Mouse (Mus musculus) intestine, embryonic 16.5 days (tissue): ENCODE measurements at regions not wholly inside any gene's neighbourhood (a gene's known extent, or its start where the extent isn't known, plus 50 kb on each side); places are given as distances from the start of the nearest gene placed in this dataset.

Experiments
- ATAC-seq: fragments of 200-750 bp; cut with Nextera tagmentation; 2 replicates; pipeline ENCODE4 v1.8.0; 2017; ENCODE audit warnings: moderate TSS enrichment, moderate library complexity
- H3K27ac ChIP-seq: fragments of 300-500 bp; sonication (generic); 2 replicates; pipeline ENCODE4 v1.5.1; 2014; ENCODE audit warnings: mild to moderate bottlenecking, low read length
- H3K27me3 ChIP-seq: fragments of 300-500 bp; sonication (generic); replicated peaks from 2 replicates; pipeline ENCODE4 v1.6.1; 2014; ENCODE audit warnings: low read length, control low read depth, mixed read lengths; ENCODE audit not compliant: control insufficient read depth, insufficient read depth
- H3K36me3 ChIP-seq: fragments of 300-500 bp; sonication (generic); 2 replicates; pipeline ENCODE4 v1.6.1; 2014; ENCODE audit warnings: low read length, control low read depth; ENCODE audit not compliant: control insufficient read depth, insufficient read depth
- H3K4me1 ChIP-seq: fragments of 300-500 bp; sonication (generic); 2 replicates; pipeline ENCODE4 v1.6.1; 2014; ENCODE audit warnings: low read length, control low read depth, mixed read lengths; ENCODE audit not compliant: control insufficient read depth, insufficient read depth
- H3K4me2 ChIP-seq: fragments of 300-500 bp; sonication (generic); 2 replicates; pipeline ENCODE4 v1.6.1; 2014; ENCODE audit warnings: low read depth, low read length, control low read depth
- H3K4me3 ChIP-seq: fragments of 300-500 bp; sonication (generic); 2 replicates; pipeline ENCODE4 v1.5.1; 2014; ENCODE audit warnings: mild to moderate bottlenecking, low read length
- H3K9ac ChIP-seq: fragments of 300-500 bp; sonication (generic); 2 replicates; pipeline ENCODE4 v1.6.1; 2014; ENCODE audit warnings: low read depth, low read length
- H3K9me3 ChIP-seq: fragments of 300-500 bp; sonication (generic); 2 replicates; pipeline ENCODE4 v1.6.1; 2016; ENCODE audit warnings: low read length, control low read depth; ENCODE audit not compliant: control insufficient read depth
- WGBS: fragments of 180-500 bp; shearing (Covaris S2); extraction: QIAGEN DNeasy Blood & Tissue Kit; methylation state at CpG from one replicate; pipeline ENCODE4 v1.1.7; 2014; 5-methylcytosine and 5-hydroxymethylcytosine counted together

- H3K9ac ChIP-seq: no peak overlapping the region
- H3K4me1 ChIP-seq: no peaks in the 10 kb centered on the region
- no peak overlapping the region for H3K27ac ChIP-seq
- no peaks in the 10 kb centered on the region for H3K36me3 ChIP-seq
- H3K27me3 ChIP-seq: no peaks in the 10 kb centered on the region
- no peaks in the 10 kb centered on the region for H3K9me3 ChIP-seq
- no peak overlapping the region for H3K4me3 ChIP-seq
- WGBS: 79% methylated on average over 18 of the region's 18 CpGs
- ATAC-seq: no peak
- H3K4me2 ChIP-seq: no peak overlapping the region
Measured at GRCm38 (mm10) chr8:49223841-49224420, 380.2 kb upstream of the Tenm3 start.

- 81% methylated on average over 4 of the region's 4 CpGs for WGBS
- no peaks in the 10 kb centered on the region for H3K36me3 ChIP-seq
- H3K4me3 ChIP-seq: no peak overlapping the region
- no peaks in the 10 kb centered on the region for H3K4me1 ChIP-seq
- H3K27me3 ChIP-seq: no peaks in the 10 kb centered on the region
- ATAC-seq: no peak
- no peaks in the 10 kb centered on the region for H3K9me3 ChIP-seq
- H3K27ac ChIP-seq: no peak overlapping the region
- H3K9ac ChIP-seq: no peak overlapping the region
- no peak overlapping the region for H3K4me2 ChIP-seq
Measured at GRCm38 (mm10) chr8:49195333-49195640, 351.5 kb upstream of the Tenm3 start.

- no peak overlapping the region for H3K9ac ChIP-seq
- H3K27ac ChIP-seq: no peak overlapping the region
- no peak overlapping the region for H3K4me2 ChIP-seq
- H3K36me3 ChIP-seq: no peaks in the 10 kb centered on the region
- no peaks in the 10 kb centered on the region for H3K27me3 ChIP-seq
- no peaks in the 10 kb centered on the region for H3K9me3 ChIP-seq
- 78% methylated on average over 11 of the region's 11 CpGs for WGBS
- ATAC-seq: no peak
- no peak overlapping the region for H3K4me3 ChIP-seq
- H3K4me1 ChIP-seq: no peaks in the 10 kb centered on the region
Measured at GRCm38 (mm10) chr8:49194592-49195332, 351.0 kb upstream of the Tenm3 start.

GRCm38 (mm10) chr8:49186853-49187252 is 343.1 kb upstream of the Tenm3 start:
- no peak overlapping the region for H3K27ac ChIP-seq
- H3K9ac ChIP-seq: no peak overlapping the region
- H3K36me3 ChIP-seq: no peaks in the 10 kb centered on the region
- WGBS: 73% methylated on average over 3 of the region's 3 CpGs
- no peak overlapping the region for H3K4me2 ChIP-seq
- no peaks in the 10 kb centered on the region for H3K4me1 ChIP-seq
- ATAC-seq: no peak
- H3K4me3 ChIP-seq: no peak overlapping the region
- no peaks in the 10 kb centered on the region for H3K27me3 ChIP-seq
- no peaks in the 10 kb centered on the region for H3K9me3 ChIP-seq

- ATAC-seq: no peak
- H3K4me1 ChIP-seq: no peaks in the 10 kb centered on the region
Measured at GRCm38 (mm10) chr8:49175386-49175785, 331.6 kb upstream of the Tenm3 start.

GRCm38 (mm10) chr8:49174956-49175355 is 331.2 kb upstream of the Tenm3 start:
- no peak overlapping the region for H3K9ac ChIP-seq
- 83% methylated on average over 2 of the region's 2 CpGs for WGBS
- no peak overlapping the region for H3K4me2 ChIP-seq
- H3K27me3 ChIP-seq: no peaks in the 10 kb centered on the region
- H3K36me3 ChIP-seq: no peaks in the 10 kb centered on the region
- no peak for ATAC-seq
- no peaks in the 10 kb centered on the region for H3K9me3 ChIP-seq
- H3K4me1 ChIP-seq: no peaks in the 10 kb centered on the region
- no peak overlapping the region for H3K4me3 ChIP-seq
- H3K27ac ChIP-seq: no peak overlapping the region

More at GRCm38 (mm10) chr8:49175386-49175785, 331.6 kb upstream of the Tenm3 start:
- no peaks in the 10 kb centered on the region for H3K27me3 ChIP-seq
- no peak overlapping the region for H3K27ac ChIP-seq
- H3K4me3 ChIP-seq: no peak overlapping the region
- H3K36me3 ChIP-seq: no peaks in the 10 kb centered on the region
- no peak overlapping the region for H3K9ac ChIP-seq
- H3K4me2 ChIP-seq: no peak overlapping the region
- no peaks in the 10 kb centered on the region for H3K9me3 ChIP-seq
- WGBS: 91% methylated on average over 4 of the region's 4 CpGs

- H3K27me3 ChIP-seq: no peaks in the 10 kb centered on the region
- no peak for ATAC-seq
- no peak overlapping the region for H3K4me3 ChIP-seq
- no peaks in the 10 kb centered on the region for H3K36me3 ChIP-seq
- no peak overlapping the region for H3K27ac ChIP-seq
- H3K9ac ChIP-seq: no peak overlapping the region
- WGBS: 73% methylated on average over 4 of the region's 4 CpGs
- H3K4me1 ChIP-seq: no peaks in the 10 kb centered on the region
- no peaks in the 10 kb centered on the region for H3K9me3 ChIP-seq
- no peak overlapping the region for H3K4me2 ChIP-seq
Measured at GRCm38 (mm10) chr8:49159318-49159717, 315.6 kb upstream of the Tenm3 start.

GRCm38 (mm10) chr8:49158201-49158600 is 314.4 kb upstream of the Tenm3 start:
- H3K27ac ChIP-seq: no peak overlapping the region
- 56% methylated on average over 4 of the region's 4 CpGs for WGBS
- no peak for ATAC-seq
- no peaks in the 10 kb centered on the region for H3K36me3 ChIP-seq
- H3K27me3 ChIP-seq: no peaks in the 10 kb centered on the region
- no peaks in the 10 kb centered on the region for H3K9me3 ChIP-seq
- H3K4me1 ChIP-seq: no peaks in the 10 kb centered on the region
- no peak overlapping the region for H3K9ac ChIP-seq
- H3K4me2 ChIP-seq: no peak overlapping the region
- H3K4me3 ChIP-seq: no peak overlapping the region

- no peak overlapping the region for H3K9ac ChIP-seq
- WGBS: 92% methylated on average over 10 of the region's 10 CpGs
- no peak for ATAC-seq
- H3K36me3 ChIP-seq: no peaks in the 10 kb centered on the region
- no peak overlapping the region for H3K4me3 ChIP-seq
- no peaks in the 10 kb centered on the region for H3K9me3 ChIP-seq
- no peaks in the 10 kb centered on the region for H3K27me3 ChIP-seq
- no peaks in the 10 kb centered on the region for H3K4me1 ChIP-seq
- no peak overlapping the region for H3K4me2 ChIP-seq
- no peak overlapping the region for H3K27ac ChIP-seq
Measured at GRCm38 (mm10) chr8:49136503-49137044, 292.8 kb upstream of the Tenm3 start.
